Mouse (Mus musculus): ENCODE results near the gene S1pr5. TPM values are rescaled to one million over a fixed set of nuclear protein-coding genes. Genes with fewer than 3 reads are reported as not detected.
A peak's percentile ranks its signal among the peaks of the same experiment; 100 is the strongest.
"Not testable (repeated sequence)": the region's sequence is repeated elsewhere in the genome, so short reads cannot be mapped to it uniquely, and the experiment has no call there.

S1pr5 gene
- polyA plus RNA-seq, 1 experiment from 2014 or later = 0.31 TPM

- 18% methylated on average over 8 of the region's 8 CpGs for WGBS
- no peaks in the 10 kb centered on the region for H3K27me3 ChIP-seq
- peaks cover 10% of the 10 kb centered on the region; the same call in 1 of the 2 replicates for H3K4me1 ChIP-seq (replicated peaks)
- no peak overlapping the region for H3K27ac ChIP-seq
- H3K4me3 ChIP-seq (replicated peaks) = no peak overlapping the region
- H3K36me3 ChIP-seq = no peaks in the 10 kb centered on the region
- H3K9me3 ChIP-seq = no peaks in the 10 kb centered on the region
- peak overlapping the region; percentile 59 for H3K4me2 ChIP-seq
- ATAC-seq (ENCODE audit: insufficient number of reproducible peaks, insufficient read depth, low FRiP score, low TSS enrichment, low read depth) = peak; percentile 23; the same call in 1 of the 2 replicates
- H3K9ac ChIP-seq (replicated peaks) = no peak overlapping the region
Observed at GRCm38 (mm10) chr9:21204156-21204527, 44.1 kb downstream of the S1pr5 start.

- Histone ChIP-seq H3K9me3 (no peaks in the 10 kb centered on the region), H3K4me3 (replicated peaks) (no peak overlapping the region), H3K27me3 (no peaks in the 10 kb centered on the region), H3K4me2 (no peak overlapping the region), H3K27ac (no peak overlapping the region), H3K4me1 (replicated peaks) (peaks cover 33% of the 10 kb centered on the region), H3K9ac (replicated peaks) (no peak overlapping the region), H3K36me3 (no peaks in the 10 kb centered on the region)
- WGBS = 93% methylated on average over 3 of the region's 3 CpGs
- ATAC-seq (ENCODE audit: insufficient number of reproducible peaks, insufficient read depth, low FRiP score, low TSS enrichment, low read depth) = no peak
Observed at GRCm38 (mm10) chr9:21198960-21199359, 49.3 kb downstream of the S1pr5 start.

GRCm38 (mm10) chr9:21197981-21198380 is 50.3 kb downstream of the S1pr5 start:
- H3K9me3 ChIP-seq = no peaks in the 10 kb centered on the region
- 23% methylated on average over 4 of the region's 4 CpGs for WGBS
- H3K9ac ChIP-seq (replicated peaks) = no peak overlapping the region
- H3K27me3 ChIP-seq = no peaks in the 10 kb centered on the region
- H3K4me3 ChIP-seq (replicated peaks) = peak overlapping the region; percentile 33; the same call in 1 of the 2 replicates
- H3K4me1 ChIP-seq (replicated peaks) = peaks cover 33% of the 10 kb centered on the region
- H3K4me2 ChIP-seq = peak overlapping the region; percentile 54
- H3K36me3 ChIP-seq = no peaks in the 10 kb centered on the region
- H3K27ac ChIP-seq = no peak overlapping the region
- no peak for ATAC-seq (ENCODE audit: insufficient number of reproducible peaks, insufficient read depth, low FRiP score, low TSS enrichment, low read depth)

GRCm38 (mm10) chr9:21196521-21197433 is 51.5 kb downstream of the S1pr5 start:
- Histone ChIP-seq H3K4me2 (peak overlapping the region; percentile 54), H3K4me3 (replicated peaks) (peak overlapping the region; percentile 33), H3K27me3 (no peaks in the 10 kb centered on the region), H3K9me3 (no peaks in the 10 kb centered on the region), H3K9ac (replicated peaks) (peak overlapping the region; percentile 52; the same call in 1 of the 2 replicates), H3K36me3 (no peaks in the 10 kb centered on the region), H3K27ac (no peak overlapping the region), H3K4me1 (replicated peaks) (peaks cover 33% of the 10 kb centered on the region)
- 31% methylated on average over 19 of the region's 19 CpGs for WGBS
- 0 out of 2 replicates have a peak, but pooled peaks have one; percentile 24 for ATAC-seq (ENCODE audit: insufficient number of reproducible peaks, insufficient read depth, low FRiP score, low TSS enrichment, low read depth)

GRCm38 (mm10) chr9:21195736-21196505 is 52.3 kb downstream of the S1pr5 start:
- not testable (repeated sequence) for ATAC-seq (ENCODE audit: insufficient number of reproducible peaks, insufficient read depth, low FRiP score, low TSS enrichment, low read depth); H3K27me3 ChIP-seq; H3K27ac ChIP-seq; H3K9me3 ChIP-seq; H3K4me3 ChIP-seq (replicated peaks); H3K36me3 ChIP-seq; H3K9ac ChIP-seq (replicated peaks); H3K4me2 ChIP-seq
- peaks cover 33% of the 10 kb centered on the region for H3K4me1 ChIP-seq (replicated peaks)
- WGBS = 64% methylated on average over 7 of the region's 7 CpGs

GRCm38 (mm10) chr9:21194787-21195493 is 53.3 kb downstream of the S1pr5 start:
- H3K27me3 ChIP-seq = no peaks in the 10 kb centered on the region
- WGBS = 79% methylated on average over 4 of the region's 4 CpGs
- no peak for ATAC-seq (ENCODE audit: insufficient number of reproducible peaks, insufficient read depth, low FRiP score, low TSS enrichment, low read depth)
- no peak overlapping the region for H3K9ac ChIP-seq (replicated peaks)
- peaks cover 33% of the 10 kb centered on the region for H3K4me1 ChIP-seq (replicated peaks)
- no peak overlapping the region for H3K4me2 ChIP-seq
- H3K36me3 ChIP-seq = no peaks in the 10 kb centered on the region
- H3K4me3 ChIP-seq (replicated peaks) = no peak overlapping the region
- no peaks in the 10 kb centered on the region for H3K9me3 ChIP-seq
- H3K27ac ChIP-seq = no peak overlapping the region

- Histone ChIP-seq H3K4me2 (no peak overlapping the region), H3K4me3 (replicated peaks) (no peak overlapping the region), H3K36me3 (no peaks in the 10 kb centered on the region), H3K27me3 (no peaks in the 10 kb centered on the region), H3K4me1 (replicated peaks) (peaks cover 32% of the 10 kb centered on the region), H3K9ac (replicated peaks) (no peak overlapping the region), H3K27ac (no peak overlapping the region), H3K9me3 (no peaks in the 10 kb centered on the region)
- WGBS = 83% methylated on average over 3 of the region's 3 CpGs
- ATAC-seq (ENCODE audit: insufficient number of reproducible peaks, insufficient read depth, low FRiP score, low TSS enrichment, low read depth) = no peak
Observed at GRCm38 (mm10) chr9:21193786-21194185, 54.5 kb downstream of the S1pr5 start.

Other genes starting within 250 kb of the S1pr5 start
- 134 and 135 TPM in 2 replicates for gene Mrpl4, start 245.7 kb downstream of the S1pr5 start, polyA plus RNA-seq (2016; fragmentation: Nextera tagmentation; extraction: Ambion mirVana)
- 8.8 and 8.9 TPM in 2 replicates for gene Icam1, start 232.5 kb downstream of the S1pr5 start, polyA plus RNA-seq (2016; fragmentation: Nextera tagmentation; extraction: Ambion mirVana)
- 1.9 and 2.5 TPM in 2 replicates for gene Icam4, start 219.1 kb downstream of the S1pr5 start, polyA plus RNA-seq (2016; fragmentation: Nextera tagmentation; extraction: Ambion mirVana)
- gene Icam5, start 216.4 kb downstream of the S1pr5 start, polyA plus RNA-seq (2016; fragmentation: Nextera tagmentation; extraction: Ambion mirVana) = 0.22 TPM in 1 of 2 replicates, not detected in the other
- gene Zglp1, start 181.3 kb downstream of the S1pr5 start, polyA plus RNA-seq (2016; fragmentation: Nextera tagmentation; extraction: Ambion mirVana) = 0.68 and 1.5 TPM in 2 replicates
- 1.2 and 1.3 TPM in 2 replicates for gene Gm49373, start 175.3 kb downstream of the S1pr5 start, polyA plus RNA-seq (2016; fragmentation: Nextera tagmentation; extraction: Ambion mirVana)
- gene Fdx1l, start 174.8 kb downstream of the S1pr5 start, polyA plus RNA-seq (2016; fragmentation: Nextera tagmentation; extraction: Ambion mirVana) = 52.4 and 56.7 TPM in 2 replicates
- 2.8 and 4.2 TPM in 2 replicates for gene Gm38431, start 156.4 kb downstream of the S1pr5 start, polyA plus RNA-seq (2016; fragmentation: Nextera tagmentation; extraction: Ambion mirVana)
- gene Raver1, start 156.4 kb downstream of the S1pr5 start, polyA plus RNA-seq (2016; fragmentation: Nextera tagmentation; extraction: Ambion mirVana) = 60.8 and 77.0 TPM in 2 replicates
- 15.0 and 16.1 TPM in 2 replicates for gene Tyk2, start 117.2 kb downstream of the S1pr5 start, polyA plus RNA-seq (2016; fragmentation: Nextera tagmentation; extraction: Ambion mirVana)
- gene Cdc37, start 98.5 kb downstream of the S1pr5 start, polyA plus RNA-seq (2016; fragmentation: Nextera tagmentation; extraction: Ambion mirVana) = 338 and 357 TPM in 2 replicates
- 4.8 and 5.6 TPM in 2 replicates for gene Pde4a, start 82.7 kb downstream of the S1pr5 start, polyA plus RNA-seq (2016; fragmentation: Nextera tagmentation; extraction: Ambion mirVana)
- gene Keap1, start 9.1 kb downstream of the S1pr5 start, polyA plus RNA-seq (2016; fragmentation: Nextera tagmentation; extraction: Ambion mirVana) = 64.7 and 65.2 TPM in 2 replicates
- gene Atg4d, start 16.9 kb upstream of the S1pr5 start, polyA plus RNA-seq (2016; fragmentation: Nextera tagmentation; extraction: Ambion mirVana) = 29.8 and 34.9 TPM in 2 replicates
- gene Kri1, start 39.5 kb upstream of the S1pr5 start, polyA plus RNA-seq (2016; fragmentation: Nextera tagmentation; extraction: Ambion mirVana) = 18.1 and 22.2 TPM in 2 replicates
- 46.1 and 46.9 TPM in 2 replicates for gene Cdkn2d, start 43.0 kb upstream of the S1pr5 start, polyA plus RNA-seq (2016; fragmentation: Nextera tagmentation; extraction: Ambion mirVana)
- gene Ap1m2, start 63.9 kb upstream of the S1pr5 start, polyA plus RNA-seq (2016; fragmentation: Nextera tagmentation; extraction: Ambion mirVana) = 9.0 and 9.5 TPM in 2 replicates
- gene Slc44a2, start 72.3 kb upstream of the S1pr5 start, polyA plus RNA-seq (2016; fragmentation: Nextera tagmentation; extraction: Ambion mirVana) = 103 and 110 TPM in 2 replicates
- 312 and 313 TPM in 2 replicates for gene Ilf3, start 119.4 kb upstream of the S1pr5 start, polyA plus RNA-seq (2016; fragmentation: Nextera tagmentation; extraction: Ambion mirVana)
- gene Qtrt1, start 163.4 kb upstream of the S1pr5 start, polyA plus RNA-seq (2016; fragmentation: Nextera tagmentation; extraction: Ambion mirVana) = 46.4 and 48.4 TPM in 2 replicates
- gene Dnm2, start 176.5 kb upstream of the S1pr5 start, polyA plus RNA-seq (2016; fragmentation: Nextera tagmentation; extraction: Ambion mirVana) = 76.6 and 78.4 TPM in 2 replicates

Data from limb, embryonic 12.5 days (tissue).